Comparison of ENCODE assay signal across 16 mouse cellular contexts in the genomic region with DNA sequence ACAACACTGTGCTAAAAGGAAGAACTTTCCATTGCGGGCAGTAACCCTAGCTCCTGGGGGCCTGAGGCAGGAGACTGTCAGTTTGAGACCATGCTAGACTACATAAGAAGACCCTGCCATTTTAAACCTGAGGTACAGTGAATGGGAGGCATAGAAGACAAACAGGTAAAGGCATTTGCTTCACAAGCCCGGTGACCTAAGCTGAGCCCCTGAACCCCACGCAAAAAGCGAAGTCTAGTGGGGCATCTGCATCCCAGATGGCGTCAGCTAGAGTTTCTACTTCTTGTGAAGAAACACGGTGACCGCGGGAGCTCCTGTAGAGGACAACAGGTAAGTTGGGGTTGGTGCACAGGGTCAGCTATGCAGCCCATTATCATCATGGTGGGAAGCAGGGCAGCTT.
"Had no signal": no experiment of that assay in that cellular context is flagged by ENCODE, and none has a peak within 500 bp of the region (broad histone marks: within the 10 kb centered on the region; RNA-seq: fewer than 3 reads in every experiment).

No protein-coding gene starts in this region.

- DNase-seq: retina, postnatal 1 day; right cerebral cortex, adult 18-20 months; right cerebral cortex, postnatal 14 days; right cerebral cortex, postnatal 25 days; right cerebral cortex, postnatal 4 days; spleen, adult 18-20 months; thymus, adult 18-20 months; thymus, adult 2 months; thymus, postnatal 14 days; thymus, postnatal 25 days; thymus, postnatal 36 days; thymus, postnatal 4 days had no signal

- H3K4me2 ChIP-seq: neural tube, embryonic 13.5 days; neural tube, embryonic 15.5 days; stomach, embryonic 15.5 days had no signal

- H3K4me3 ChIP-seq: neural tube, embryonic 13.5 days; neural tube, embryonic 15.5 days; stomach, embryonic 15.5 days had no signal

- H3K9me3 ChIP-seq: neural tube, embryonic 13.5 days; neural tube, embryonic 15.5 days; stomach, embryonic 15.5 days had no signal

- H3K4me1 ChIP-seq: neural tube, embryonic 13.5 days; neural tube, embryonic 15.5 days; stomach, embryonic 15.5 days had no signal

- H3K27ac ChIP-seq: neural tube, embryonic 13.5 days; neural tube, embryonic 15.5 days; stomach, embryonic 15.5 days; stomach, postnatal 0 days had no signal

- H3K27me3 ChIP-seq: neural tube, embryonic 13.5 days; neural tube, embryonic 15.5 days; stomach, embryonic 15.5 days had no signal

- H3K9ac ChIP-seq: neural tube, embryonic 13.5 days; neural tube, embryonic 15.5 days; stomach, embryonic 15.5 days had no signal
